Mouse (Mus musculus): ENCODE data around the gene Apip.
A peak's percentile ranks its signal among the peaks of the same experiment; 100 is the strongest.

Gene Apip

DNA sequence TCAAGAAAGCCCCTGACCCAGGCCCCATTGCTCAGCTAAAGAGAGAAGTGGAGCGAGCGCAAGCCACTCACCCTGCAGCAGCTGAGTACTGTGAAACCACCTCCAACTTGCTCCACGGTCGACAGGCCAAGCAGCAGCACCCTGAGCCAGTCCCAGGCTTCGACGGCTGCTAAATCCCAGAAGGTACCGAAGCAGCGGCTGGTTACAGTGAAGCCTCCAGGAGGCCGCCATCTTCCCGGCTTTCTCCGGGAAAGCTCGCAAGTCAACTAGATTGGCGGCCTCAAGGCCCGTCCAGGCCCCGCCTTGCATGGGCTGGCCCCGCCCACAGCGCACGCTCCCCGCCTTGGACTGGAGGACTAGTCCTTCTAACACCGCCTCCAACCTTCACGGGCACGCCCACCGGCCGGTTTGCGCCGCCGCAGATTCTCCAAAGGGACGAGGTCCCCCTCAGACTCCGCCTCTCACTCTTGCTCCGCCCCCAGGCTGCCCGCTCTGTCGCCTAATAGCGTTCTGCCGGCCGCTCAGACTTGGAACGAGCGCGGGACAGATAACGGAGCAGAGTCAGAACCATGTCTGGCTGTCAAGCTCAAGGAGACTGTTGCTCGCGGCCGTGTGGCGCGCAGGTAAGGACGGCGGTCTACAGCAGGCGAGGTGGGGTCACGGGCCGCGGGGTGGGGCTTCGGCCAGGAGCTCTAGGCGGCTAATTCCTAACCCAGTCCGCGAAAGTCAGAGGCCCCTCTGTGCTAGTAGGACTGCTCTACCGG lies at the start of gene Apip, which contains the start of gene Pdhx:
TSS of gene Apip (plus strand) at position 457 of the 764 bp plus-strand sequence.
TSS of gene Pdhx (minus strand) at position 295 of the 764 bp plus-strand sequence.
- DNase-seq (ENCODE audit: low read depth, low spot score), result peak; percentile 99

DNA sequence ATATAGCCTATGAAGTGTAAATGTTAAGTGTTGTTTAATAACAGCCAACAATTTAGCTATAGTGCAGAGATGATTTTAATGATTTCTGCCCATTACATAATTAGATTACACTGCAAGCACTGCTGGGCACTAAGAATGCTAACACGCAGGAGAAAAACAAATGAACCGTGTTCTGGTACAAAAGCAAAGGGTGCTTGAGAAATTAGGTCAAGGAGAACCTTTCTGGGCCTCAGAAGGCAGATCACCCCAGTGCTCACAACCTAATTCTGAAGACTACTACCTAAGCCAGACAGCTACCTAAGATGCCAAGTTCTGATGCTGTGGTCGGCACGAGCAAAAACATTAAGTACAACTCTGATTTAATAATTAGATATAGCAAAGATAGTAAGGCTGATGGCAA lies 35.6 kb upstream of the Apip start:
- DNase-seq (ENCODE audit: low read depth, low spot score), result no peak

DNA sequence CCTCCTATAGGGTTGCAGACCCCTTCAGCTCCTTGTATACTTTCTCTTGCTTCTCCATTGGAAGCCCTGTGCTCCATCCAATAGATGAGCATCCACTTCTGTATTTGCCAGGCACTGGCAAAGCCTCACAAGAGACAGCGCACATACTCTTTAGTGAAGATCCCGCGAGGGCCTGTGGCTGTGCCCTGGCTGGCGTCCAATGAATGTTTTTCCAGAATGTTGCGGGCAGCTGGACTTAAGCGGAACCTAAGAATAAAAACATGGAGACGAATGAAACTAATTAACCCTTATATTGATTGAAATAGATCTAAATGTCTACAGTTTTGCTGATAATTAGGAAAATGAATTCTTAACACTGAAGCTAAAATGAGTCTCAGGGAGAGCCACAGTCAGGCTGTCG lies 32.6 kb upstream of the Apip start:
- no peak for DNase-seq (ENCODE audit: low read depth, low spot score)

DNA sequence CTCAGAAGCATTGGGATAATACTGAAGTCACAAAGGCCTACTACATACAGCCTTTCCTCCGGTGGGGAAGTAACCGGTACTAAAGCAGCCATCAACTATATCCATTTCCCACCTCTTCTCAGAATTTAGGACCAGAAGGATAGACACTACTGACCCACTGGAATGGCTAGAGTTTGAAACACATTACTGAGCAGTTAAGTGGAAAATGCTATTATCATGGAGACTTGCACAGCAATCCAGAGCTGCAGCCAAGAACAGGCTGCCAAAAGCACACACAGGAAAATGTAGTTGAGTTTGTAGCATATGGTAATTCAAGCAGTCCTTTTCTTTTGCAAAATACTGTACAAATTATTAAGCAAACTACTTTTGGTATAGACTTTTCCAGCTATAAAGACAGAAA lies 28.2 kb upstream of the Apip start:
- DNase-seq (ENCODE audit: low read depth, low spot score), result no peak

DNA sequence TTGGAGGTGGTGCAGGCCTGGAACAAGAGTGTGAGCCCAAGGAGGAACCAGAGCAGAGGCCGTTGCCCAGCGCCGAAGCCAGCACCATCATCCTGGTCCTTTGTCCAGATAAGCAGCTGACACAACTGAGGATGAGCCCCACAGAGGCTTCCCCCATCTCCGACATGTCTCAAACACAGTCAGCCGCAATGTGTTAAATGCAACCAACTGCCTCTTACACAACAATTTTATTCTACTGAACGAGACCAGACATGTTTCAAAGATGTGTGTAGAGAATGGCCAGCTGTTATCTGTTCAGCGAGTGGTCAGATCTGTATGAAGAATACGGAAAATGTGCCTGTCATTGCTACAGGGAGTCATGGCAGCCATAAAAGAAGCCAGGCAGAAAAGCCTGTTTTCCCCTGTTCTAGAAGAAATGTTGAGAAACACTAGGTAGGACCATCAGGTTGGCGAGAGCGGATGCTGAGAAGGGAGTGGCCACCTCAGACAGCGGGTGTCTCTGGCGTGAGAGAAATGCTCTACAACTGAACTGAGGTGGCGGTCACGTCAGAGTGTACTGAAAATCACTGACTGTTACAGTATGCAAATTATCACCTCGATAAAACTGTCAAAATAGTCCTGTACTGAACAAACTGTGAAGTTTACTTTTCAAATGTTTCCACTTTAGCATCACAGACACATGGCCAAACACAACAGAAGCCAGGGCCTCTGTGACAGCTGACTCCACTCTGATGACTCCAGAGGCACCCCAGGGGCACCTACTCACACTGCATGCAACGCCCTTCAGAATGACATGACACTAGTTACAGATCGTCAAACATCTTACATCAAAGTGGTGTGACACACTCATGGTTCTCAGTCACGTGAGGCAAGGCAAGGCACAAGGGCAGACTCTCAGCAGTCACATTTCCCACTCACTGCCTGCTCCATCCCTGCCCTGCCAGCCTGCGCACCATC lies 21.3 kb upstream of the Apip start:
- peak; percentile 51 for DNase-seq (ENCODE audit: low read depth, low spot score)

DNA sequence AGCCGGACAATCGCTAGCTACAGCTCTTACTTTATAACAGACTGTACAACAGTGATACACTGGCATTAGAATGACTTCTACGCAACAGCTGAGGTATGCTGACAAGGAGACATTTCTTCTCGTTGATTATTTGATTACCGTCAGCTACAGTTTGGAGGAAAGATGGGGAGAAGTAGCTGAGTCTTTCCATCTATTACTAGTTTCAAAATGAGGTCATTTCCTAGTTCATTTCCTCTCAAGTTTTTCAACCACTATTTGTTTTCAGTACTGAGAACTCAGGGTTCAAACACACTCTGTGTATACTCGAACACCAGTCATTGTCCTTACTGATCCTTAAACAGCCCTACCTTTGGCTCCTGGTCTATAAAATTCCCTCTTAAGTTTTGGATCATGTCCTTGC lies 17.7 kb upstream of the Apip start:
- no peak for DNase-seq (ENCODE audit: low read depth, low spot score)

DNA sequence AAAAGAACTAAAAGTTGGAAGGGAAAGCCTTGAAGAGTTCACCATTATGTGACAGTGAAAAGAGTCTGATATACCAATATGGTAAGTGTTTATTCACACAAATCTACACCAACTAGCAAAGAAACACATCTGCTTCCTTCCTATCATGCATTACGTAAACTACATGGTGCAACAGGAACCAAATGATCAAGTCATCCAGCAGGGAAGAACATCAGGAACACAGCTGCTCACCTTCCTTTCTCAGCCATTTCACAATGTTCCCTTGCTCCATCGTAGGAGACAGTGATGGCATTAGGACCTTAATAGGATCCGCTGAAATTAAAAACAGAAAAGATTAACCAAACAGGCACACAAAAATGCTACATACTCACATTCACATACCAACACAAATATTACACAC lies 15.2 kb upstream of the Apip start:
- DNase-seq (ENCODE audit: low read depth, low spot score), result no peak

DNA sequence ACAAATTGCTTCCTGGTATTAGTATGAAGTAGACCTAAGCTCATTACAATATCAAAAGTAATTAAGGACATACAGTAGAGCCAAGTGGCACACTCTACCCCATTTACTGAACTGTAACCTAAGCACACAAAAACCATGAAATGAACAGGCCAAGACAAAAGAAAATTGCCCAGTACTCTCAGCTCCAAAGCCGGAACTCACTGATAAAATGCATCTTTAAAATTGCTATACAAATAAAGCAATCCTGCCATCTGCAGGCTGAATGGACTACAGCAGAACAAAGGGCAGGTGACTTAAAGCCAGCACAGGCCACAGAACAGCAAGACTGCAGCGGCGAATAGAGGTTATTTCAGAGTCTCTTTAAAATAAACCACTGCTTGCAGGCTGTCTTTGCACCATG lies 10.6 kb upstream of the Apip start:
- DNase-seq (ENCODE audit: low read depth, low spot score), result peak; percentile 74

DNA sequence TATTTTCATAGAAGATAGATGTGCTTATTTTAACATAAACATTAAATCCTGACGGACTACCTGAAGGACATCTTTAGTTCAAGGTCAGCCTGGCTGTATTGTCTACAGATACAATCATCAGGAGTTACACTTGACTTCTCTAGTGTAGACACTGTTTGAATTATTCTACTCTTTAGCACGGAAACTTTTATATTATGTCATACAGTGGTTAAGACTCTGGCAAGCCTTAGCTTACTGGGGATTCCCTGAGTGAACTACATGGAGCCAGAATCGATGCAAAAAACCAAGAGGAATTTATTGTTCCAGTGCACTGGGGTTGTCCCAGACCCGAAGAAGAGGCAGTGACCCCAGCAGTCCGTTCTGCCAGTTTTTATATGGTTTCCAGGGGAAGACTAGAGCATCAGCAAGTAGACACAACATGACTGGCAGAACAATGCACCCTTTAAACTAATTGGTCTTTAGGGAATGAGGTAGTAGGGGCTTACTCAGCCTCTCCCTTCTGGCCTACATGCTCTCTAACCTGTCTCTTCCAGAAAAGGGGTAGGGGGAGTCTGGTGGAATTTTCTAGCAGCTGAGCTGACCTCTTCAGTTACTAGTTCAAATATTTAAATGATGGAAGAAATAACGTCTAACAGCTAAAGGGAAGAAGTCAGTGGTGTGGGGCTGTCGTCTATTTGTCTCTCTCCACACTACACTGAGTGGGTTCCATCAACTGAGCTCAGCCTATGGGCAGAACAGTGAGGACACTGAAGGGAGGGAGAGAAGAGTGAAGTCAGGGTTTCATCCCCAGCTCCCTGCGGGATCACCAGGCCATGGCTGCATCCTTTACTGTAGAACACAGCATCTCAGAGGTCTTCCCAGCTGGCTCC lies 6.6 kb upstream of the Apip start:
- DNase-seq (ENCODE audit: low read depth, low spot score), result no peak

DNA sequence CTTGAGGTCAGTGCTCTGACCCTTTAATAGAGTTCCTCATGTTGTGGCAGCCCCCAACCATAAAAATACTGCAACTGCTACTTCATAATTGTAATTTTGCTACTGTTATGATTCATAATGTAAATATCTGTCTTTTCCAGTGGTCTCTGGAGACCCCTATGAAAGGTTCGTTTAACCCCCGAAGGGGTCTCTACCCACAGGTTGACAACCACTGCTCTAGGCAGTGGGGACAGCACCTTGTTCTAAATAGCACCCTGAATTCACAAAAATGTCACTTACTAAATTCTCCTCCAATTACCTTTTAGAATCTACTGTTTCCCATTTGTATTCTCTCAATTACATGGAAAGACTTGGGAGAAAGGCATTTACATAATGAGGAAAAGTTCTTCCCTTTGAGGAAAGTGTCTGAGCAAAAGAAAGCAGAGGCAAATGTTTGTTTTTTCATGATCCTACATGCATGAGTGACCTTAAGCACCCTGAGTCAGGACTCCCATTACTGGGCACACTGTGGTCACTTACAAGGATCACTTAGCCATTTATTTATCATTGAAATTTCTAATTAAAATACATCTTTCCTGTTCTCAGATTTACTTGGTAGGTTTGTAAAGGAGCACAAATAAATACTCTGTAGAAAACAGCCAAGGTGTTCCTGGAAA lies 5.8 kb upstream of the Apip start:
- DNase-seq (ENCODE audit: low read depth, low spot score), result no peak

DNA sequence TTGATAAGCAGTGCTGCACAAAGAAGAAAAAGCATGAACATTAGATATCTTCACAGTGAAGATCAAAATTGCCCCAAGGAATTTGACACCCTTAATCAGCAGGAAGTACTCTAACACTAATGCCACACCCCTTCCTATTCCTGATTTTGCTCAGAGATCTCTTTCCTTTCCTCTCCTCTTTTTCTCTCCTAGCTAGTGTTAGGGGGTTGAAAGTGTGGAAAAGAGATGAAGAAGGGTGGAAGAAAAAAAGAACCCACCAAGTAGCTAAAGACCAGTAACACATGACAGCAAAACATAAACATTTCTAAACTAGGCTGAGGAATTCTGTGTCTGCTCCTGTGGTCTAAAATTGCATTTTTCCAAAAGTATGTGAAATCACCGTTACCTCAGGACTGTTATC lies 4.9 kb upstream of the Apip start:
- no peak for DNase-seq (ENCODE audit: low read depth, low spot score)

DNA sequence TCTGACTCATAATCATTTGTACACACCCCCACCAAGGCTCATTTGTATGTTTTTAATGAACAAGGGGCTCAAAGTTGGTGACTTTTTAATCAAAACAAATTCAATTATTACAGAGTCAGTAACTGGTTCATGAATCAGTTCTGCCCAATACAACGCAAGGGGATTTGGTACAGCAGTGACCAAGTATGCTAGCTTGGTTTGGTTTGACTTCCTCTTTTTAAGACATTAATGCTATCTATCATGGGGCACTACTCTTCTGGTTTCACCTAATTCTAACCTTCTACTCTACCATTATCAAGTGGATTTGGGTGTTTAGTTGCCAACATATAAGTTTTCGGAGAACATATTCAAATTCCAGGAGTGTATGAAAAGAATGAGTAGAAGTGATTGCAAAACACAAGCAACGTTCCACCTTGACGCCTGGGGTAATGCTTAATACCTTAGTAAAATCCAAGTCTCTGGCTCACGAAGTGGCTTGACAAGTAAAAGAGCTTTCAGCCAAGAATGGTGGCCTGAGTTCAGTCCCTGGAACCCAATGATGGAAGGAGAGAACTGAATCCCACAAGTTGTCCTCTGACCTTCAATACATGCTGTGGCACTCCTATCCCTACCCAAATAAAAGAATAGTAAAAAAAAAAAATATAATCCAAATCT lies 3.6 kb upstream of the Apip start:
- peak; percentile 37 for DNase-seq (ENCODE audit: low read depth, low spot score)

DNA sequence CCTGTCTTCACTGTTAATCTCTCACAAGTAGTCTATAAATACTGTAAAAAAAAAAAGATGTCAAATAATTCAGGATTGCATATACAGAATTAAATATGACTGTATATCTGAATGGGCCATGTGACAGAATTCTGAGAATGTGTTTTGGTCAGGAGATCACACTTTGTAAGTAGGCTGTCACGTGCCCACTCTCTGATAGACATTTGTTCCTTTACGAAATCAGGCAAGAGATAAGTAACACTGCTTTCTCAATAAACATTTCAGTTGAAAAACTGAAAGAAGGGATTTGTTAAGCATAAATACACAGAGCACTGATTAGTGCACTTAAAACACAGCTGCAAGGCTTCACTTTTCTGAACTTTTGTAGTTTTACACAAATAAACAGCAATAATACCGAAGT lies 2.9 kb upstream of the Apip start:
- DNase-seq (ENCODE audit: low read depth, low spot score), result no peak

DNA sequence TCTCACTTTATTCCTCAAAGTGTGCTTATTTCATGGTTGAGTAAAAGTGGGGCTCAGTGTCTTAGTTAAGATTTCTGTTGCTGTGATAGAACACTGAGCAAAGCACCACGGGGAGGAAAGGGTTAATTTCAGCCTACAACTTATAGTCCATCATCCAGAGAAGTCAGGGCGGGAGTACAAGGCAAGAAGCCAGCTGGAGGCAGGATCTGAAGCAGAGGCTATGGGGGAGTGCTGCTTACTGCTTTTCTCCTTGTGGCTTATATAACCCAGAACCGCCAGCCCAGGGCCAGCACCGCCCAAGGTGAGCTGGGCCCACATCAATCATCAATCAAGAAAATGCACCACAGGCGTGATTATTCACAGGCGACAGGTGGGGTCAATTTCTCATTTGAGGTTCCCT lies 7.6 kb downstream of the Apip start:
- DNase-seq (ENCODE audit: low read depth, low spot score), result no peak

DNA sequence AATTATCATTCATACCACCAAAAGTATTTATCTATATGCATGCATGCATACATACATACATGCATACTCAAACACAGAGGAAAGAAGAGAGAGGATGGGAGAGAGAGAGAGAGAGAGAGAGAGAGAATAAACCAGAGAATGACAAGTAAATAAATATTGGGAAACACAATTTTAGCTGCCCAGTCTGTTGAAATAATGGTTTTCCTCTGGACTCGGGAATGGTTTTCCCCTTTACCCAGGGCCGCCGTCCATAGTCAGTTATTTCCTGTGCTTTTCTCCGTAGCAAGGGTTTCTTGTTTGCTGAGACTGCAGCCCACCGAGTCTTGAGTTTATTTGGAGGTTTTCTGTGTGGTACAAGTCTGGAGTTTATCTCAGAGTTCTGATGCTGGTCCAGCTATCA lies 8.2 kb downstream of the Apip start:
- DNase-seq (ENCODE audit: low read depth, low spot score), result no peak

DNA sequence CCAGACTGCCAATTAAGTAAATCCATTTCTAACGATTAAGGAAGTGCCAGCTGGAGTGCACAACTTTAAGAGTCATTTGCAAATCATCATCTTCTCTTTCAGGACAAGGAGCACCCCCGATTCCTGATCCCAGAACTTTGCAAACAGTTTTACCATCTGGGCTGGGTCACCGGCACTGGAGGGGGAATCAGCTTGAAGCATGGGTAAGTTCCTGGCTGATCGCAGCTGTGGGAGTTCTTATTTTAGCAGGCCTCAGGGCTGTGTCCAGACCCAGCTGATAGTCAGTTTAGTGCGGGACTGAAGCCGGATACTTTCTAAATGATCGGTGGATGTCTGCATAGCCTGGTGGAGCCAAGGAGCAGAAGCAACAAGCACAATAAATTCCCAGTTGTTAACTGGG lies 9.4 kb downstream of the Apip start:
- no peak for DNase-seq (ENCODE audit: low read depth, low spot score)

DNA sequence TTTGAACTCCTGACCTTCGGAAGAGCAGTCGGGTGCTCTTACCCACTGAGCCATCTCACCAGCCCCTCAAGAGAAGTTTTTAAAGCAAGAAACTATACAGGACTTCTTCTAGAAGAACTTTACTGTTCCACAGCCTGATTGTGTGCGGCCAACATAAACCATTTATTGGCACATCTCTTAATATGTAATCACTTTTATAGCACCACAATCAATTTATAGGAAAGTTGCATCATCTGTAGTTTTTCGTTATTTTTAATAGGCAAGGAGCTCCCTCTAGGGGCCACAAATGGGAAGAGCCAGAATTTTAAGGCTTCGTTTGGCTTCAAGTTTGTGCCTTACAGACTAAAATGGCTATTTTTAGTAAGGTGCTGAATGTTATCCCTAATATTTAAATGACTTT lies 11.0 kb downstream of the Apip start:
- DNase-seq (ENCODE audit: low read depth, low spot score), result peak; percentile 42

DNA sequence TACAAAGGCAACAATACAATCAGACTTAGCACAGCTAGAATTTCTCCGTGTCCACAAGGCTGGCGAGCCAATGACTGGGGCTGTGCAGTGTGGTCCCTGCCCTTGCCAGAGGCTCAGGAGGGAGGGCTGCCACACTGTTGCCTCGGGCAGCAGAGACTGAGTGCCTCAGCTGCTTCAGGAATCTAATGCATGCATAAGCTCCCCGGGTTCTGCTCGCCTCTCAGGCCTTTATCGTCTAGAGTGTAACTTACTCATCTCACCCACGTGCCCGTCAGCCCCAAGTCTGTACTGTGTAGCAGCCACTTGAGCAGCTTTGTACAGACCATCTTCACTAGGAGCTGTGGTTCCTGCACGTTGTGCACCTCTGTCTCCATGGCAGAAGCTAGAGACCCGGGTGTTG lies 12.2 kb downstream of the Apip start:
- DNase-seq (ENCODE audit: low read depth, low spot score), result no peak

DNA sequence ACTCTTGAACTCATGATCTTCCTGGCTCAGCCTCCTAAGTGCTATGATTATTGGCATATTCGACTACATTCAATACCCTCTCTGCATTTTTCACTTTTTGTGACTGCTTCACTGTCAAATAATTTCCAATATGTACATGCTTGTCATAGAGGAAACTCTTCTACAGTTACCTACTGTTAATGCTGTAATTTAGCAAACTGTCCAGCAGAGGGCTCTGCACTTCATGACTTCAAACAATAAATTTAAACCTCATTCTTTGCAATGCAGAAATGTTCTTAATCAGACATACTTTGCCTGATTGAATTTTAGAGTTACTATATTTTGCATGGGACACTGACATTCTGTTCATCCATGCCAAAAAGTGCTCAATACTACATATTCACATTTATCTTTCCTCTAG lies 13.0 kb downstream of the Apip start:
- peak; percentile 56 for DNase-seq (ENCODE audit: low read depth, low spot score)

DNA sequence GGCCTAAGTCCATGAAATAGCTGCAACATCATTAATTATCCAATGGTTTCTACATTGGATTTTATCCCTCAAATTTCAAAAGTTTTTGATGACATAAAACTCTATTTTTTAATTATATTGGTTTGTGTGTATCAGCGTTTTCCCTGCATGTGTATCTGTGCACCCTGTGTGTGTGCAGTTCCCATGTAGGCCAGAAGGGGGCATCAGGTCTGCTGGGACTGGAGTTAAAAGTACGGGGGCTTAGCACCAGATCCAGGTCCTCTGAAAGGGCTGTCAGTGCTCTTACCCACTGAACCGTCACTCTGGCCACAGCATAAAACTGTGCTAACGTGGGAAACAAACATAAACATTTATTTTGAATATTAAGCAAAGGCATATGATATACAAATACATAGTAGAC lies 14.6 kb downstream of the Apip start:
- peak; percentile 17 for DNase-seq (ENCODE audit: low read depth, low spot score)

DNA sequence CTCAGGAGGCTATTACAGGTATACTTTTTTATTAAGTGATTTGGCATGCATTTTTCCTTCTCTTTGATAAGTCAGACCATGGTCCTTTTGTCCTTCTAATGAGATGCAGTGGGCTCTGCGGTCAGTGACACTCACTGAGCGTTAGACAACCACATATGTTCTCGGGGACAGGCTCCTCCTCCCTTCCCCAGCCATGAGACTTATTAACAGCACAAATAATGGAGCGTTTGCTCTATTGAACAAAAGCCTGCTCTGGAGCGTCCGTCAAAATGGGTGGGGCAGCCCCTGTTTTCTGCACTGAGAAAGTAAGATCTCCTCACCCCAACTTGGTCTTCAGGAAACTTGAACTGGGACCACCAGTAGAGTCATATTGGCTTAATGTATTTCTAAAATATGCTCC lies 16.0 kb downstream of the Apip start:
- DNase-seq (ENCODE audit: low read depth, low spot score), result no peak
